Mouse (Mus musculus) CH12.LX (cell line): ENCODE data around the gene Cacnb3. TPM values are rescaled to one million over a fixed set of nuclear protein-coding genes. Genes with fewer than 3 reads are reported as not detected.
A peak's percentile ranks its signal among the peaks of the same experiment; 100 is the strongest.

Experiments
- DNase-seq: peaks from one replicate; pipeline ENCODE4 v3.0.0-alpha.2; 2013; ENCODE audit errors: extremely low read depth
- H3K27ac ChIP-seq: 2 replicates; pipeline ENCODE4 v1.5.1; 2012; ENCODE audit warnings: low read depth, mild to moderate bottlenecking, control low read depth, moderate library complexity; ENCODE audit not compliant: insufficient read depth
- H3K27me3 ChIP-seq: replicated peaks from 2 replicates; pipeline ENCODE3; 2012; ENCODE audit warnings: inconsistent platforms
- H3K36me3 ChIP-seq, 2 experiments: replicated peaks in 1 of 2; 2 replicates each; pipeline versions ENCODE3 to v1.6.1; 2012; ENCODE audit warnings: inconsistent platforms in 1 of 2, low read length in 1 of 2, mild to moderate bottlenecking in 1 of 2, mixed read lengths in 1 of 2, moderate library complexity in 1 of 2; ENCODE audit not compliant: control insufficient read depth in 1 of 2, insufficient read depth in 1 of 2
- H3K4me1 ChIP-seq, 2 experiments: 2 replicates each; pipeline ENCODE4 v1.6.1; 2012; ENCODE audit warnings: inconsistent platforms in 1 of 2, moderate library complexity in 1 of 2; ENCODE audit not compliant: insufficient read depth in 2 of 2, control insufficient read depth in 1 of 2
- H3K4me2 ChIP-seq: 2 replicates; pipeline ENCODE4 v1.6.1; 2012; ENCODE audit warnings: low read depth, mild to moderate bottlenecking, control low read depth; ENCODE audit not compliant: poor library complexity, insufficient read depth, severe bottlenecking
- H3K4me3 ChIP-seq, 3 experiments: fragments of 150-350 bp in 1 of 3; sonication (generic) in 1 of 3; replicated peaks in 1 of 3; 2 replicates each; pipeline versions ENCODE3 to v1.5.1; 2011 to 2012; ENCODE audit warnings: low read depth in 2 of 3, low read length in 2 of 3, mild to moderate bottlenecking in 2 of 3, moderate library complexity in 2 of 3, control low read depth in 1 of 3, improper control_type of control experiment in 1 of 3, inconsistent platforms in 1 of 3, mixed read lengths in 1 of 3; ENCODE audit not compliant: poor library complexity in 1 of 3
- H3K79me2 ChIP-seq: replicated peaks from 2 replicates; pipeline ENCODE4 v1.6.1; 2012; ENCODE audit warnings: mild to moderate bottlenecking, moderate library complexity; ENCODE audit not compliant: control insufficient read depth, poor library complexity, insufficient read depth, severe bottlenecking; ENCODE audit errors: extremely low read depth
- H3K9ac ChIP-seq: 2 replicates; pipeline ENCODE4 v1.6.1; 2012; ENCODE audit warnings: low read depth, mild to moderate bottlenecking, control low read depth, moderate library complexity; ENCODE audit not compliant: insufficient read depth
- H3K9me3 ChIP-seq: replicated peaks from 2 replicates; pipeline ENCODE3; 2012; ENCODE audit warnings: low read length, inconsistent platforms, mixed read lengths
- CHD1 ChIP-seq: IDR thresholded peaks from 2 replicates; pipeline ENCODE4 v1.6.1; 2012; ENCODE audit warnings: low read depth, low read length, improper control_type of control experiment, inconsistent platforms
- CHD2 ChIP-seq: IDR thresholded peaks from 2 replicates; pipeline ENCODE4 v1.6.1; 2011; ENCODE audit warnings: low read length, improper control_type of control experiment
- CTCF ChIP-seq, 2 experiments: IDR thresholded peaks in 1 of 2; conservative IDR thresholded peaks in 1 of 2; 2 replicates each; pipeline ENCODE4 v1.5.1; 2011 to 2012; ENCODE audit warnings: low read depth in 2 of 2, low read length in 2 of 2, improper control_type of control experiment in 1 of 2, inconsistent platforms in 1 of 2, mild to moderate bottlenecking in 1 of 2, moderate library complexity in 1 of 2
- E2F4 ChIP-seq: IDR thresholded peaks from 2 replicates; pipeline ENCODE4 v1.6.1; 2011; ENCODE audit warnings: low read depth, low read length, improper control_type of control experiment; ENCODE audit not compliant: insufficient replicate concordance
- EP300 ChIP-seq: IDR thresholded peaks from 2 replicates; pipeline ENCODE4 v1.6.1; 2011; ENCODE audit warnings: low read length, improper control_type of control experiment
- GABPA ChIP-seq: IDR thresholded peaks from 2 replicates; pipeline ENCODE4 v1.6.1; 2012; ENCODE audit warnings: low read depth, low read length, improper control_type of control experiment, inconsistent platforms; ENCODE audit not compliant: insufficient replicate concordance
- HCFC1 ChIP-seq: IDR thresholded peaks from 2 replicates; pipeline ENCODE4 v1.6.1; 2012; ENCODE audit warnings: low read depth, mild to moderate bottlenecking, inconsistent platforms, low read length, improper control_type of control experiment
- JUND ChIP-seq: conservative IDR thresholded peaks from 2 replicates; pipeline ENCODE4 v1.6.1; 2011; ENCODE audit warnings: low read depth, low read length, improper control_type of control experiment
- MAZ ChIP-seq: IDR thresholded peaks from 2 replicates; pipeline ENCODE4 v1.6.1; 2012; ENCODE audit warnings: low read depth, mild to moderate bottlenecking, inconsistent platforms, low read length, improper control_type of control experiment, moderate library complexity
- MEF2A ChIP-seq: IDR thresholded peaks from 2 replicates; pipeline ENCODE4 v1.6.1; 2014; ENCODE audit warnings: low read depth, mild to moderate bottlenecking, inconsistent platforms, low read length, improper control_type of control experiment, borderline replicate concordance
- MYC ChIP-seq: IDR thresholded peaks from 2 replicates; pipeline ENCODE4 v1.6.1; 2011; ENCODE audit warnings: low read depth, mild to moderate bottlenecking, improper control_type of control experiment, low read length
- NRF1 ChIP-seq: IDR thresholded peaks from 2 replicates; pipeline ENCODE4 v1.6.1; 2014; ENCODE audit warnings: low read depth, mild to moderate bottlenecking, inconsistent platforms, low read length, improper control_type of control experiment, moderate library complexity
- RAD21 ChIP-seq: IDR thresholded peaks from 2 replicates; pipeline ENCODE4 v1.6.1; 2011; ENCODE audit warnings: low read depth, mild to moderate bottlenecking, low read length, improper control_type of control experiment, moderate library complexity
- SMC3 ChIP-seq: IDR thresholded peaks from 2 replicates; pipeline ENCODE4 v1.6.1; 2011; ENCODE audit warnings: low read depth, low read length, improper control_type of control experiment
- UBTF ChIP-seq: IDR thresholded peaks from 2 replicates; pipeline ENCODE4 v1.6.1; 2012; ENCODE audit warnings: low read depth, mild to moderate bottlenecking, inconsistent platforms, low read length, improper control_type of control experiment, moderate library complexity
- ZC3H11A ChIP-seq: IDR thresholded peaks from 2 replicates; pipeline ENCODE4 v1.6.1; 2012; ENCODE audit warnings: low read depth, mild to moderate bottlenecking, inconsistent platforms, low read length, improper control_type of control experiment
- dilution Hi-C: fragments of 300-500 bp; cut with MboI; formaldehyde crosslinking; loops from 2 replicates; pipeline ENCODE4 v1.14.3; 2020; ENCODE audit warnings: low sequenced_read_pairs; ENCODE audit not compliant: extremely low pct_unique_long_range_greater_than_20kb, extremely low pct_ligation_motif_present
- in situ Hi-C: fragments of 300-500 bp; cut with MboI; formaldehyde crosslinking; loops from 3 replicates; pipeline ENCODE4 v1.14.3; 2019; ENCODE audit warnings: low sequenced_read_pairs, low pct_ligation_motif_present, low pct_unique_long_range_greater_than_20kb, mixed read lengths
- polyA plus RNA-seq: library from polyadenylated mRNA; unstranded; fragments of >175 nt; gene quantifications from 2 replicates; pipeline ENCODE4 v1.2.1, GENCODE M21; 2012; ENCODE audit warnings: low read depth; ENCODE audit not compliant: insufficient read length
- total RNA-seq, 2 experiments: library from RNA; depleted of rRNA; stranded (reverse); fragments of 300-350 nt in 1 of 2; fragments of >200 nt in 1 of 2; gene quantifications; 2 replicates each; pipeline ENCODE4 v1.2.3; 2012 to 2014

Gene Cacnb3
- total and polyA plus RNA-seq, 3 experiments, result 2.5 to 7.0 (median 4.3) TPM

- 0 out of 2 replicates have a peak overlapping the region, but pooled peaks have one; percentile 37 for H3K4me2 ChIP-seq
- no peaks in the 10 kb centered on the region for H3K36me3 ChIP-seq
- peaks cover 67% of the 10 kb centered on the region for H3K27me3 ChIP-seq
- no peak for TF ChIP-seq NRF1
- TF ChIP-seq HCFC1, result no peak
- no peak for TF ChIP-seq JUND
- TF ChIP-seq EP300, result no peak
- in situ Hi-C loops, result loop anchor here (5.0 kb wide), 2 partner anchors 34 to 104 kb away; no protein-coding TSS in a partner anchor
- H3K27ac ChIP-seq, result no peak overlapping the region
- H3K9ac ChIP-seq, result no peak overlapping the region
- dilution Hi-C loops, result no loop called here
- no peak overlapping the region for H3K4me3 ChIP-seq
- peaks cover 0 to 8% of the 10 kb centered on the region in 2 experiments; a peak in 3 of 4 replicates for H3K4me1 ChIP-seq
- no peak for DNase-seq
- peaks cover 13% of the 10 kb centered on the region for H3K9me3 ChIP-seq
- H3K79me2 ChIP-seq, result no peaks in the 10 kb centered on the region
Observed at GRCm38 (mm10) chr15:98616362-98617175, 14.1 kb upstream of the Cacnb3 start.

GRCm38 (mm10) chr15:98617176-98617537 lies 13.5 kb upstream of the Cacnb3 start:
- Histone ChIP-seq H3K9ac (peak overlapping the region; percentile 0; the same call in 1 of the 2 replicates), H3K4me3 (no peak overlapping the region), H3K36me3 (no peaks in the 10 kb centered on the region), H3K4me2 (peak overlapping the region; percentile 43), H3K27me3 (peaks cover 69% of the 10 kb centered on the region), H3K79me2 (no peaks in the 10 kb centered on the region), H3K9me3 (peaks cover 13% of the 10 kb centered on the region), H3K27ac (no peak overlapping the region), H3K4me1 (peaks cover under 1 to 8% of the 10 kb centered on the region in 2 experiments; a peak in 3 of 4 replicates)
- dilution Hi-C loops, result no loop called here
- in situ Hi-C loops, result loop anchor here (5.0 kb wide), 2 partner anchors 35 to 105 kb away; no protein-coding TSS in a partner anchor
- TF ChIP-seq CTCF (conservative IDR thresholded peaks at IDR 0.05 in 1 of 2, IDR thresholded peaks at IDR 0.05 in 1 of 2; ENCODE audit: low read depth in 2 of 2, low read length in 2 of 2) (peak; percentile 93 to 94), RAD21 (peak; percentile 89), SMC3 (peak; percentile 97), ZC3H11A (peak; percentile 19; the same call in 1 of the 2 replicates), UBTF (no peak), CHD1 (no peak), JUND (no peak), E2F4 (no peak), HCFC1 (no peak), MYC (no peak), CHD2 (peak; percentile 81), MAZ (no peak), MEF2A (no peak), GABPA (no peak)
- DNase-seq, result peak; percentile 63
